Mouse (Mus musculus): Measurements from ENCODE around the gene Zfp82. TPM values are rescaled to one million over a fixed set of nuclear protein-coding genes. Genes with fewer than 3 reads are reported as not detected.
A peak's percentile ranks its signal among the peaks of the same experiment; 100 is the strongest.

Zfp82 gene
- polyA plus RNA-seq, 1 experiment from 2014 or later = 6.6 TPM

GRCm38 (mm10) chr7:30030677-30031076, 42.0 kb downstream of the Zfp82 start:
- Histone ChIP-seq H3K4me1 (replicated peaks; ENCODE audit: control insufficient read depth, insufficient read depth, low read length) (no peaks in the 10 kb centered on the region), H3K36me3 (ENCODE audit: control insufficient read depth, insufficient read depth, low read length) (no peaks in the 10 kb centered on the region), H3K9me3 (ENCODE audit: control insufficient read depth, low read length) (no peaks in the 10 kb centered on the region), H3K27me3 (ENCODE audit: control insufficient read depth, insufficient read depth, low read length) (no peaks in the 10 kb centered on the region), H3K9ac (ENCODE audit: low read length) (no peak overlapping the region), H3K4me3 (ENCODE audit: low read depth, low read length) (no peak overlapping the region), H3K27ac (ENCODE audit: low read depth, low read length) (no peak overlapping the region), H3K4me2 (ENCODE audit: low read depth, low read length, severe bottlenecking) (no peak overlapping the region)
- WGBS = 49% methylated on average over 6 of the region's 6 CpGs
- DNase-seq (ENCODE audit: low spot score) = no peak
- no peak for ATAC-seq (replicated peaks; ENCODE audit: low FRiP score)

GRCm38 (mm10) chr7:30028572-30028971, 44.1 kb downstream of the Zfp82 start:
- H3K4me1 ChIP-seq (replicated peaks; ENCODE audit: control insufficient read depth, insufficient read depth, low read length) = no peaks in the 10 kb centered on the region
- 93% methylated on average over 3 of the region's 3 CpGs for WGBS
- no peak overlapping the region for H3K4me2 ChIP-seq (ENCODE audit: low read depth, low read length, severe bottlenecking)
- H3K36me3 ChIP-seq (ENCODE audit: control insufficient read depth, insufficient read depth, low read length) = peaks cover 8% of the 10 kb centered on the region; the same call in 1 of the 2 replicates
- H3K9ac ChIP-seq (ENCODE audit: low read length) = no peak overlapping the region
- no peak for DNase-seq (ENCODE audit: low spot score)
- H3K9me3 ChIP-seq (ENCODE audit: control insufficient read depth, low read length) = no peaks in the 10 kb centered on the region
- H3K27ac ChIP-seq (ENCODE audit: low read depth, low read length) = no peak overlapping the region
- no peak for ATAC-seq (replicated peaks; ENCODE audit: low FRiP score)
- H3K4me3 ChIP-seq (ENCODE audit: low read depth, low read length) = no peak overlapping the region
- H3K27me3 ChIP-seq (ENCODE audit: control insufficient read depth, insufficient read depth, low read length) = no peaks in the 10 kb centered on the region

DNA sequence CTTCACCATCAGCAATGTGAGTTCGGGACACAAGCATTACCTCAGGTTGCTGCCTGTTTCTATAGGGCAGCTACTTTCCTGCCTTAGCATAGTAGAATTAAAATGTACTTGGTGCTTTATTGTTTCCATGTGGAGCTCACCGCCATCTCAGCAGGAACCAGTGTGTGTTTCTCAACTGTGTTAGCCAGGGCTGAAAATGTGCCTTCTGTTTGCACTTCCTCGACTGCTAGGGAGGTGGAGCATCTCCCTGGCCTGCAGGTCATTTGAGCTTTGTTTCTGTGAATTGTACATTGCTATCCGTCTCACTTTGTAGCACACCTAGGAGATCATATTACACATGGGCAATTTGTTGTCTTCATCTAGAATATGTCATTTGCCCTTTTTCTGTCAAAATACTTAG, 45.4 kb downstream of the Zfp82 start:
- WGBS = 72% methylated on average over 4 of the region's 4 CpGs
- H3K9me3 ChIP-seq (ENCODE audit: control insufficient read depth, low read length) = no peaks in the 10 kb centered on the region

GRCm38 (mm10) chr7:30025358-30025757, 47.3 kb downstream of the Zfp82 start:
- no peaks in the 10 kb centered on the region for H3K27me3 ChIP-seq (ENCODE audit: control insufficient read depth, insufficient read depth, low read length)
- H3K9me3 ChIP-seq (ENCODE audit: control insufficient read depth, low read length) = no peaks in the 10 kb centered on the region
- peaks cover 17% of the 10 kb centered on the region for H3K36me3 ChIP-seq (ENCODE audit: control insufficient read depth, insufficient read depth, low read length)
- DNase-seq (ENCODE audit: low spot score) (no peak), ATAC-seq (replicated peaks; ENCODE audit: low FRiP score) (no peak)
- no peak overlapping the region for H3K9ac ChIP-seq (ENCODE audit: low read length)
- H3K4me3 ChIP-seq (ENCODE audit: low read depth, low read length) = no peak overlapping the region
- H3K27ac ChIP-seq (ENCODE audit: low read depth, low read length) = no peak overlapping the region
- no peaks in the 10 kb centered on the region for H3K4me1 ChIP-seq (replicated peaks; ENCODE audit: control insufficient read depth, insufficient read depth, low read length)
- H3K4me2 ChIP-seq (ENCODE audit: low read depth, low read length, severe bottlenecking) = no peak overlapping the region
- 81% methylated on average over 5 of the region's 5 CpGs for WGBS

More for the DNA sequence above, 45.4 kb downstream of the Zfp82 start:
- no peaks in the 10 kb centered on the region for H3K27me3 ChIP-seq (ENCODE audit: control insufficient read depth, insufficient read depth, low read length)
- H3K36me3 ChIP-seq (ENCODE audit: control insufficient read depth, insufficient read depth, low read length) = peaks cover 15% of the 10 kb centered on the region
- no peak overlapping the region for H3K4me2 ChIP-seq (ENCODE audit: low read depth, low read length, severe bottlenecking)
- no peaks in the 10 kb centered on the region for H3K4me1 ChIP-seq (replicated peaks; ENCODE audit: control insufficient read depth, insufficient read depth, low read length)
- ATAC-seq (replicated peaks; ENCODE audit: low FRiP score) (no peak), DNase-seq (ENCODE audit: low spot score) (no peak)
- no peak overlapping the region for H3K4me3 ChIP-seq (ENCODE audit: low read depth, low read length)
- no peak overlapping the region for H3K9ac ChIP-seq (ENCODE audit: low read length)
- H3K27ac ChIP-seq (ENCODE audit: low read depth, low read length) = no peak overlapping the region

DNA sequence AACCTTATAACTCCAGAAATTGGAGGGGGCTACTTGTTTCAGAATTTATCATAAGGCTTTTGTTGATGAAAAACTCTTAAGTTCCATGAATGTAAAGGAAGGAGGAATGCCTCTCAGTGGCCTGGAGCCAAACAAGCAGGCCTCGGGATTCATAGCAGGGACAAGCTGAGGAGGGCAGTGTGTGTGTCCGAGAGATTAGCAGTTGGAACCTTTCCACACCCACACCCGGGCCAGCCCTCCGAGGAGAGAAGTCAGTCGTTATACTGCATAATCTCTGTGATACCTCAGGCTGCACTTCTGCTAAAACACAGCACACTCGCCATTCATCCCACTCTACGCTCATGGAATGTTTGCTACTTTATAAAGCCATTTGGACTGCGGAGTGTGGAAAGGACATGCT, 48.9 kb downstream of the Zfp82 start:
- DNase-seq (ENCODE audit: low spot score) = no peak
- Histone ChIP-seq H3K9me3 (ENCODE audit: control insufficient read depth, low read length) (no peaks in the 10 kb centered on the region), H3K36me3 (ENCODE audit: control insufficient read depth, insufficient read depth, low read length) (peaks cover 17% of the 10 kb centered on the region), H3K27ac (ENCODE audit: low read depth, low read length) (no peak overlapping the region), H3K4me1 (replicated peaks; ENCODE audit: control insufficient read depth, insufficient read depth, low read length) (no peaks in the 10 kb centered on the region), H3K4me3 (ENCODE audit: low read depth, low read length) (no peak overlapping the region), H3K9ac (ENCODE audit: low read length) (no peak overlapping the region), H3K4me2 (ENCODE audit: low read depth, low read length, severe bottlenecking) (no peak overlapping the region), H3K27me3 (ENCODE audit: control insufficient read depth, insufficient read depth, low read length) (no peaks in the 10 kb centered on the region)
- ATAC-seq (replicated peaks; ENCODE audit: low FRiP score) = no peak
- 91% methylated on average over 8 of the region's 8 CpGs for WGBS

DNA sequence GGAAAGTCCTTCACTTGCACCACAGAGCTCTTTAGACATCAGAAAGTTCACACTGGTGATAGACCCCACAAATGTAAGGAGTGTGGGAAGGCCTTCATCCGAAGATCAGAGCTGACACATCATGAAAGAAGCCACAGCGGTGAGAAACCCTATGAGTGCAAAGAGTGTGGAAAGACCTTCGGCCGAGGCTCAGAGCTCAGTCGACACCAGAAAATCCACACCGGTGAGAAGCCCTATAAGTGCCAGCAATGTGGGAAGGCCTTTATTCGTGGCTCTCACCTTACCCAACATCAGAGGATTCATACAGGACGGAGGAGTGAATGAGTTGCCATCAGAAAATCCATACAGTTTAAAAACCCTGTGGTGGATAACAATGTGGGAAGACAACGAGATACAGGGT, 49.4 kb downstream of the Zfp82 start:
- Histone ChIP-seq H3K36me3 (ENCODE audit: control insufficient read depth, insufficient read depth, low read length) (peaks cover 19% of the 10 kb centered on the region), H3K4me1 (replicated peaks; ENCODE audit: control insufficient read depth, insufficient read depth, low read length) (no peaks in the 10 kb centered on the region), H3K9ac (ENCODE audit: low read length) (no peak overlapping the region), H3K4me3 (ENCODE audit: low read depth, low read length) (no peak overlapping the region), H3K4me2 (ENCODE audit: low read depth, low read length, severe bottlenecking) (no peak overlapping the region), H3K27me3 (ENCODE audit: control insufficient read depth, insufficient read depth, low read length) (no peaks in the 10 kb centered on the region), H3K27ac (ENCODE audit: low read depth, low read length) (no peak overlapping the region), H3K9me3 (ENCODE audit: control insufficient read depth, low read length) (no peaks in the 10 kb centered on the region)
- DNase-seq (ENCODE audit: low spot score) (no peak), ATAC-seq (replicated peaks; ENCODE audit: low FRiP score) (no peak)
- WGBS = 93% methylated on average over 9 of the region's 9 CpGs

DNA sequence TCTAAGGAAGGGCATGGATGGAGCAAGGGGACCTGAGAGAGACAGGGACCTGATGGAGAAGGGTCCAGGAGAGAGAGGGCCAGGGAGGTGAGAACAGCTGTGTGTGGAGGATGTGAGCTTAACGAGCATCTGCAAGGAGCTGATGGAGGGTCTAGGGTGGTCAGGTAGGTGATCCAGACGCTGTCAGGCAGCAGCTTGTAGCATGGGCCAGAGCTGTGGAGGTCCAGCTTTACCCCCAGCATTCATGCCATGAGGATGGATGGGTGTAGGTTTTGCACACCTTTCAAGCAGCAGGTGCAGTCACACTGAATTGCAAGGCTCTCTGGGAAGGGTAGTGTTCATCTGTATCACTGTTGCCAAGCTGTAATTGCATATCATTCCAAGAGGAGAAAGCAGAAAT, 53.2 kb downstream of the Zfp82 start:
- no peaks in the 10 kb centered on the region for H3K9me3 ChIP-seq (ENCODE audit: control insufficient read depth, low read length)

DNA sequence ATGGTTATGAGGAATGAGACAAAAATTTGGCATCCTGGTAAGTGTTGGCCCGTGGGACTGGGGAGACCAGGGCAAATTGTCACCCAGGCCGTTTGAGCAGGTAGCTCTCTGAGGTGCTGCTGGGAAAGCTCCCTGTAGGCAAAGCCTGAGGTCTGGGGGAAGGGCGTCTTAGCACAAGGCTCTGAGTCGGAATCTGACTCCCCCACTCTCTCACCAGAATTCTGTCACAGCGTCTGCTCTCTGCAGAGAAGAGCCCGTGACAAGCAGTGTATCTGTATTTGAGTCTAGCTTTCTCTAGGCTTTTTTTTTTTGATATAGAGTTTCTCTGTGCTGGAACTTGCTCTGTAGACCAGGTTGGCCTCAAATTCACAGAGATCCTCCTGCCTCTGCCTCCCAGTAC, 55.5 kb downstream of the Zfp82 start:
- Histone ChIP-seq H3K9ac (ENCODE audit: low read length) (no peak overlapping the region), H3K4me3 (ENCODE audit: low read depth, low read length) (no peak overlapping the region), H3K36me3 (ENCODE audit: control insufficient read depth, insufficient read depth, low read length) (peaks cover 8% of the 10 kb centered on the region; the same call in 1 of the 2 replicates), H3K4me2 (ENCODE audit: low read depth, low read length, severe bottlenecking) (no peak overlapping the region), H3K9me3 (ENCODE audit: control insufficient read depth, low read length) (no peaks in the 10 kb centered on the region), H3K27ac (ENCODE audit: low read depth, low read length) (no peak overlapping the region), H3K27me3 (ENCODE audit: control insufficient read depth, insufficient read depth, low read length) (no peaks in the 10 kb centered on the region), H3K4me1 (replicated peaks; ENCODE audit: control insufficient read depth, insufficient read depth, low read length) (no peaks in the 10 kb centered on the region)
- DNase-seq (ENCODE audit: low spot score) (no peak), ATAC-seq (replicated peaks; ENCODE audit: low FRiP score) (no peak)
- WGBS = 89% methylated on average over 6 of the region's 6 CpGs

More for the DNA sequence above, 53.2 kb downstream of the Zfp82 start:
- DNase-seq (ENCODE audit: low spot score) (no peak), ATAC-seq (replicated peaks; ENCODE audit: low FRiP score) (no peak)
- H3K9ac ChIP-seq (ENCODE audit: low read length) = no peak overlapping the region
- peaks cover 22% of the 10 kb centered on the region for H3K36me3 ChIP-seq (ENCODE audit: control insufficient read depth, insufficient read depth, low read length)
- H3K4me3 ChIP-seq (ENCODE audit: low read depth, low read length) = no peak overlapping the region
- 90% methylated on average over 2 of the region's 2 CpGs for WGBS
- H3K4me2 ChIP-seq (ENCODE audit: low read depth, low read length, severe bottlenecking) = no peak overlapping the region
- H3K27me3 ChIP-seq (ENCODE audit: control insufficient read depth, insufficient read depth, low read length) = no peaks in the 10 kb centered on the region
- no peak overlapping the region for H3K27ac ChIP-seq (ENCODE audit: low read depth, low read length)
- no peaks in the 10 kb centered on the region for H3K4me1 ChIP-seq (replicated peaks; ENCODE audit: control insufficient read depth, insufficient read depth, low read length)

GRCm38 (mm10) chr7:30012956-30013363, 59.7 kb downstream of the Zfp82 start:
- WGBS = 84% methylated on average over 4 of the region's 4 CpGs
- DNase-seq (ENCODE audit: low spot score) (no peak), ATAC-seq (replicated peaks; ENCODE audit: low FRiP score) (peak; percentile 42; the same call in 1 of the 2 replicates)

More at GRCm38 (mm10) chr7:30012956-30013363, 59.7 kb downstream of the Zfp82 start:
- H3K27me3 ChIP-seq (ENCODE audit: control insufficient read depth, insufficient read depth, low read length) = no peaks in the 10 kb centered on the region
- H3K4me2 ChIP-seq (ENCODE audit: low read depth, low read length, severe bottlenecking) = no peak overlapping the region
- peaks cover 4% of the 10 kb centered on the region; the same call in 1 of the 2 replicates for H3K36me3 ChIP-seq (ENCODE audit: control insufficient read depth, insufficient read depth, low read length)
- H3K27ac ChIP-seq (ENCODE audit: low read depth, low read length) = no peak overlapping the region
- H3K4me3 ChIP-seq (ENCODE audit: low read depth, low read length) = no peak overlapping the region
- H3K4me1 ChIP-seq (replicated peaks; ENCODE audit: control insufficient read depth, insufficient read depth, low read length) = no peaks in the 10 kb centered on the region
- H3K9me3 ChIP-seq (ENCODE audit: control insufficient read depth, low read length) = no peaks in the 10 kb centered on the region
- no peak overlapping the region for H3K9ac ChIP-seq (ENCODE audit: low read length)
